Mouse (Mus musculus) embryo, embryonic 11.5 days (tissue): ENCODE measurements around the gene Kctd13.

Experiments
- DNase-seq: peaks from one replicate; pipeline ENCODE4 v3.0.0-alpha.2; 2012; ENCODE audit warnings: low read depth, low spot score

Gene Kctd13

GRCm38 (mm10) chr7:126941801-126942200 is 13.1 kb downstream of the Kctd13 start:
- DNase-seq, result no peak

- DNase-seq, result no peak
Observed at GRCm38 (mm10) chr7:126946530-126946929, 17.9 kb downstream of the Kctd13 start.

- DNase-seq, result no peak
Observed at GRCm38 (mm10) chr7:126948626-126949025, 19.9 kb downstream of the Kctd13 start.

GRCm38 (mm10) chr7:126949403-126949792 is 20.7 kb downstream of the Kctd13 start, which contains the start of gene Asphd1:
Gene Asphd1 (minus strand): TSS chr7:126949582.
- DNase-seq, result no peak

GRCm38 (mm10) chr7:126949793-126950646 is 21.3 kb downstream of the Kctd13 start, which contains the start of gene Sez6l2:
Gene Sez6l2 (plus strand): TSS chr7:126950563.
- peak; percentile 81 for DNase-seq

GRCm38 (mm10) chr7:126950647-126951615 is 22.3 kb downstream of the Kctd13 start:
- no peak for DNase-seq

- no peak for DNase-seq
Observed at GRCm38 (mm10) chr7:126951741-126952140, 23.1 kb downstream of the Kctd13 start.

GRCm38 (mm10) chr7:126952646-126953045 is 24.0 kb downstream of the Kctd13 start:
- no peak for DNase-seq

GRCm38 (mm10) chr7:126955125-126955524 is 26.4 kb downstream of the Kctd13 start:
- DNase-seq, result no peak

GRCm38 (mm10) chr7:126959780-126960179 is 31.1 kb downstream of the Kctd13 start:
- no peak for DNase-seq

- DNase-seq, result no peak
Observed at GRCm38 (mm10) chr7:126961095-126961494, 32.4 kb downstream of the Kctd13 start.

GRCm38 (mm10) chr7:126961965-126962364 is 33.3 kb downstream of the Kctd13 start:
- no peak for DNase-seq

GRCm38 (mm10) chr7:126963548-126964286 is 35.0 kb downstream of the Kctd13 start:
- DNase-seq, result no peak

- no peak for DNase-seq
Observed at GRCm38 (mm10) chr7:126965568-126965967, 36.9 kb downstream of the Kctd13 start.

GRCm38 (mm10) chr7:126967361-126967760 is 38.7 kb downstream of the Kctd13 start:
- no peak for DNase-seq

GRCm38 (mm10) chr7:126975493-126975892 is 46.8 kb downstream of the Kctd13 start:
- no peak for DNase-seq

GRCm38 (mm10) chr7:126975893-126975949 is 47.0 kb downstream of the Kctd13 start, which contains the start of gene Cdipt:
Gene Cdipt (plus strand): TSS chr7:126975914.
- DNase-seq, result no peak

- peak; percentile 93 for DNase-seq
Observed at GRCm38 (mm10) chr7:126975950-126976866, 47.5 kb downstream of the Kctd13 start, which contains the start of gene Cdiptos. Gene Cdiptos (minus strand): TSS chr7:126976098.

GRCm38 (mm10) chr7:126976878-126977459 is 48.3 kb downstream of the Kctd13 start:
- DNase-seq, result no peak

GRCm38 (mm10) chr7:126978841-126979240 is 50.2 kb downstream of the Kctd13 start:
- DNase-seq, result no peak
